Mouse (Mus musculus) heart, adult 18-20 months (tissue): ENCODE data around the gene Hist1h2bb. TPM values are rescaled to one million over a fixed set of nuclear protein-coding genes. Genes with fewer than 3 reads are reported as not detected.
"Not testable (repeated sequence)": the region's sequence is repeated elsewhere in the genome, so short reads cannot be mapped to it uniquely, and the experiment has no call there.

ENCODE experiments used
- DNase-seq, 2 experiments: peaks; one replicate each; pipeline ENCODE4 v3.0.0; 2021 to 2022; ENCODE audit warnings: mixed read lengths in 1 of 2
- microRNA-seq, 2 experiments: library from miRNA; unstranded; fragments of <30 nt; microRNA quantifications; one replicate each; pipeline ENCODE4 v1.2.0; 2022
- total RNA-seq, 2 experiments: library from RNA; stranded (reverse); gene quantifications; 2 replicates each; pipeline ENCODE4 v1.2.3; 2021

Gene Hist1h2bb
- total RNA-seq, 2 experiments from 2014 or later: 7.4 to 8.1 TPM

DNA sequence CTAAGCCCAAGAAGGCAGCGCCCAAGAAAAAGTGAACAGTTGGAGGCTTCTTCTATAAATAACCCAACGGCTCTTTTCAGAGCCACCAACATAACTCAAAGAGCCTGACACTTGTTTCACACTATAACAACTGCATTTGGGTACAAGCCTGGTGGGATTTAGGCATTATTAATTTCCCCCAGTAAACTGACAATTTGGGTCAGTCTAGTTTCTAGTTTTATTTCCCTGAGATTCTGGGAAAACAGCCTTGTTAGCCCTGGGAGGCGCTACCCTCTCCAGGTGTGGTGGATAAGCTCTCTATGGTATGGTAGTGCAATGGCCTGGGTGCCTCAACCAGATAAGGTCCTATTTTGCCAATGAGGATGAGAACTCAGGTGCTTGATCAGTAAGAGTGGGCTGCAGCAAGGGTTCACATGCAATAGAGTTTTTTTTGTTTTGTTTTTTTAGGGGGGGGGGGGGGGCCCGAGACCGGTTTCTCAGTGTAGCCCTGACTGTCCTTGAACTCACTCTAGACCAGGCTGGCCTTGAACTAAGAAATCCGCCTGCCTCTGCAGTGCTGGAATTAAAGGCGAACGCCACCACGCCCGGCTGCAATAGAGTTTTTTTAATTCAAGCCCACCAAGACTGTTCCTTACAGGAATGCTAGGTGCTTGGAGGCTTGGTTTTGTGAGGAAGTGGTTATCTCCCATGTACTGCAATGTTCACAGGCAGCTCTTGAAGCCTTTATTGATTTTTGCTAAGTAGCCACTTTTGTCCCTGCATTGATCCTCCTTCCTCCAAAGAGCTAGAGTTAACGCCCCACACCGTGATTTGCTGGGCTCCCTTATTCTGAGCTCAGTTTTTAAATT, 18.0 kb downstream of the Hist1h2bb start:
- DNase-seq: no peak

DNA sequence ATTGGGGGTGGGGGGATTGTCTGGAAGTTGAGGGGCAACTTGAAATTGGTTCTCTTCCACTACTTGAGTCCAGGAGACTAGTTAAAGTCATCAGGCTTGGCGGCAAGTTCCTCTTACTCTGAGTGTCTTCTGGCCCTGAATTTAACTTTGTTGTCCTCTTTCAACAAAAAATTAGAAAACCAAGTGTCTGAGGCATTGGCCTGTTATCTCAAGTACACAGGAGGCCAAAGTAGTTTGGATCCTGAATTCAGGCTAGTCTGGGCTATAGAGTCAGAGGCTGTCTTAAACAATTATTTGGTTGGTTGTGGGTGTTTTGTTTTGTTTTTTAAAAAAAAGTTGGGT, 18.6 kb downstream of the Hist1h2bb start:
- no peak for DNase-seq

DNA sequence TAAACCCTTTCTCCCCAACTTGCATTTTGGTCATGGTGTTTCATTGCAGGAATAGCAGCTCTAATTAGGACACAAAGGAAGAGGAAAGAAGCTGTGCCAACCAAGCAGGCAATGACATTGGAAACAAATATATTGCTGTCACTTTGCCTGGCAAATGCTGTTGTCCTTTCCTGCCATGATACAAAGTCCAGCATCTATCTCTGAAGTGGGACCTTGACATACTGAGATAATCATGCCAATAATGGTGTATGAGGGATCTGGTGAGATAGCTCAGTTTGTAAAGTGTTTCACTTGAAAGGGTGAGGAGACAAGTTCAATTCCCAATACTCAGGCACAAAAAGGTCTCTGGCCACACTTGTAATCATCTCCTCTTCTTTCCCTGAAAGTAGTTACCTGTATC, 20.2 kb downstream of the Hist1h2bb start:
- no peak for DNase-seq

DNA sequence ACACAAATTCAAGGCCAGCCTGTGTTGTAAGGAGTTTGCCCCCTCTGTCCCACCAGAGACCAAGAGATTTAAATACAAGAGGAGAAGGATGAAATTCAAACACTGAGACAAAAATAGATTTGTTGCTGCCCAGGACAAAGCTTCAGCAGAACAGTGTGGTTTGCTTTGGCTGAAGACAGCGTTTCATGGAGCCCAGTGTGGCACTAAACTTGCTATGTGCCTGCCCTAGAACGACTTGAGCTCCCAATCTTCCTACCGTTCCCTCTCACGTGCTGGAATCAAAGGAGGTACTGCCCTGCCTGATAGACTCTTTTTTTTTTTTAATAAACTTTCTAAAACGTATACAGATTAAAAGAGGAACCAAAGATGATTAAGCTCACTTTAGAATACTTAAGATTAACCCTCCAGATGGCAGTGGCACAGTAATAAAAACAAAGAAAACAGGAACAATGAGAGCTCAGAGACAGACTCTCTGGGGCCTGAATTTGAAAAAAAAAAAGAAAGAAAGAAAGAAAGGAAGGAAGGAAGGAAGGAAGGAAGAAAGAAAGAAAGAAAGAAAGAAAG, 22.4 kb downstream of the Hist1h2bb start:
- DNase-seq: no peak

DNA sequence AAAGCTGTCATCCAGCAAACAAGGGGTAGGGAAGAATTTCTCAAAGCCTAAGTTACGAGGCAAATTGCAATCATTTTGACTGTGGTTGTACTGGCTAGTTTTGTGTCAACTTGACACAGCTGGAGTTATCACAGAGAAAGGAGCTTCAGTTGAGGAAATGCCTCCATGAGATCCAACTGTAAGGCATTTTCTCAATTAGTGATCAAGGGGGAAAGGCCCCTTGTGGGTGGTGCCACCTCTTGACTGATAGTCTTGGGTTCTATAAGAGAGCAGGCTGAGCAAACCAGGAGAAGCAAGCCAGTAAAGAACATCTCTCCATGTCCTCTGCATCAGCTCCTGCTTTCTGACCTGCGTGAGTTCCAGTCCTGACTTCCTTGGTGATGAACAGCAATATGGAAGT, 23.1 kb downstream of the Hist1h2bb start, which contains the start of gene Trim38:
Trim38 (plus strand) TSS at position 301 of the 400 bp plus-strand sequence.
- DNase-seq: not testable (repeated sequence)

DNA sequence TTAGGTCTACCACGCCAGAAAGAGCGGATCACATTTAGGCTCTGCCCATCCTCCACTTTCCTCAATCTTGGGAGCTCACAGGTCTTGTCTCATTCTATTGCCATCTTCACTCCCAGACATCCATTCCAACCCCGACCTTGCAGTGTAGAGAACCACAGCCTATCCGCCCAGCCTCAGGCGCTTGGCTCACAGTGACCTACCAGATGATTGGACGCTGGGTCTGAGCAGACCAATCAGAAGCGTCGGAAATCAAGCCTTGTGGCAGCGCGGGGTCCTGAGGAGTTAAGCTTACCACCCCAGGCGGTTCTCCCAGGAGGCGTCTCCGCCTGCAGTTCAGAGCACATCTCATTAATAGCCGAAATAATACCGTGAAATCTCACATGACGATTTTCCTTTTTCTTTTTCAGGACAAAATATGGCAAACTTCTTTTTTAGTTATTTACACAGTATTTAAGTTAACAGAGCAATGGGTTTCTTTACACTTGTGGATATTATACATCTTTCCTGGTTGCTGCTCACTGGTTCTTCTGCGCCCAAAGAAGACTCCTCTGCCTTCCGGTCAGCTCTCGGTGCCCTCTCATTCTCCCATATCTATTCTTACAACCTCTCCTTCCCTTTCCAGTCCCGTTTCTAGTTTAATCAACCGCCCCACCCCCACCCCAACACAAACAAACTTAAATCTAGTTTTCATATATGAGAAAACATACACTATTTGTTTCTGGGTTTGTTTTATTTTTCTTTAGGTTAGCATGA, 26.2 kb downstream of the Hist1h2bb start:
- peak in 1 of 2 experiments; percentile 33 for DNase-seq

DNA sequence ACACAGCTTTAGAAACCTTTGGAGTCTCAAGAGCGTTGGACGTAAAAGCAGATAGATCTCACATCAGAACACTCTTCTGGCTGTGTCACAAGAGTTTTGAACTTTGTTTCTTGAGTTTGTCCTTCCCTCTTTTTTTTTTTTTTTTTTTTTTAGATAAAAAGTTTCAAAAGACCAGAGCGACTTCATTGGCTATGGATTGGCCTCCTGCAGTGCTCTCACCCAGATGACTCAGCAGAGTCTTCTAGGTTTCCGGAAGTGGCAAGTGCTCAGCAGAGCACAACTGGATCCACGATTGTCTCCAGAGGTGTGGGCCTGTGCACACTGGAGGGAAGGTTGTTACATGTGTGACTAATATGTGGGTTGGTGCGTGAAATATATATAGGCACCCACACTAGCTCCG, 31.8 kb downstream of the Hist1h2bb start:
- DNase-seq: no peak

DNA sequence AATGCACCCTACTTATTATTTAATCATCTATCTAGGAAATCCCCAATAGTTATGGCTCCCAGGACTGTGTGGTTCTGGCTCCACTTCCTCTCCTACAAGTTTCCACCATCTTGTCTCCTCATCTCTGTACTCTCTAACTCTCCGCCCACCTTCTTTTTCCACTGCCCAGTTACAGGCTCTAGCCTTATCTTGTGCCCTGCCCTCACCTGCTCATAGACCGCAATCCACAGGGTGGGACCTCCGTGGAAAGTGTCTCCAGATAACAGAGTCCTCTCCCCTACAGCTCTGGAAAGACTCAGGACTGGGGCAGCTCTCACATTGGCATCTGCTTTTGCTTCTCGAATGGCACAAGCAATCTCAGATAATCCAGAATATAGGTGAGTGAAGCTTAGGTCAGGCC, 32.5 kb downstream of the Hist1h2bb start:
- no peak for DNase-seq

DNA sequence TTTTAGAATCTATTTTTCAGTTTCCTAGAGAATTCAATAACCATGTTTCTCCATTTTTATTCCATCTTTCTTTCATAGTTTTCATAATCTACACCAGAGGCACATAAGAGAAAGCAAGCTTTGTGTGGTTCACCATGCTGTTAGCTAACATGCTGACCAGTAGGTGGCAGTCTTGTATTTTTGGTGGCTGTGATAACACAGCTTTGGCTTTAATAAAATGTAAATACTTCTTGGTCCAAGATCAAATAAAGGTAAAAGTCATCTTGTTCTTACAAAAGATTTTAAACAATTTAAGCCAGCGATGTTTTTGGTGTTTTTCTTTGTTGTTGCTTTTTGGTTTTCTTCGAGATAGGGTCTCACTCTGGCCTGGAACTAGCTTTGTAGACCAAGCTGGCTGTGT, 46.0 kb downstream of the Hist1h2bb start:
- DNase-seq: peak; percentile 22 to 63

Small RNA genes lying within 50 kb of the gene (microRNA-seq; reads per million reads assigned to microRNA genes)
- 0 reads per million in 2 experiments for gene Gm44314
- 0 reads per million in 2 experiments for gene Gm44484

Other genes starting within 250 kb of the Hist1h2bb start
- 100 to 1,000 TPM; 225 to 244 TPM for gene Hist1h4h, start 215.7 kb upstream of the Hist1h2bb start, total RNA-seq
- 10 to 100 TPM in 1 of 2 experiments, 1 to 10 TPM in 1; 6.3 to 16.6 TPM for gene Hist1h2af, start 212.8 kb upstream of the Hist1h2bb start, total RNA-seq
- gene Hist1h3g, start 211.3 kb upstream of the Hist1h2bb start, total RNA-seq: 1 to 10 TPM; 3.1 TPM
- 1 to 10 TPM; 1.1 to 1.5 TPM for gene Hist1h2bh, start 203.3 kb upstream of the Hist1h2bb start, total RNA-seq
- gene Hist1h3f, start 202.7 kb upstream of the Hist1h2bb start, total RNA-seq: 1 to 10 TPM; 4.9 to 6.3 TPM
- 10 to 100 TPM; 24.1 to 27.9 TPM for gene Hist1h4f, start 195.1 kb upstream of the Hist1h2bb start, total RNA-seq
- gene Hist1h1d, start 193.5 kb upstream of the Hist1h2bb start, total RNA-seq: 1 to 10 TPM in 1 of 2 experiments, under 1 TPM in 1; 0.94 to 1.0 TPM
- gene Hist1h3e, start 184.4 kb upstream of the Hist1h2bb start, total RNA-seq: 10 to 100 TPM; 11.6 to 16.2 TPM
- 1 to 10 TPM; 2.9 to 3.0 TPM for gene Hist1h2ae, start 175.5 kb upstream of the Hist1h2bb start, total RNA-seq
- 10 to 100 TPM; 18.2 to 25.6 TPM for gene Hist1h2bg, start 175.3 kb upstream of the Hist1h2bb start, total RNA-seq
- gene Hist1h2bf, start 172.5 kb upstream of the Hist1h2bb start, total RNA-seq: 10 to 100 TPM; 10.2 to 10.9 TPM
- 1 to 10 TPM; 2.0 to 4.1 TPM for gene Hist1h2ad, start 172.4 kb upstream of the Hist1h2bb start, total RNA-seq
- gene Hist1h3d, start 171.0 kb upstream of the Hist1h2bb start, total RNA-seq: 1 to 10 TPM; 2.4 to 2.5 TPM
- 10 to 100 TPM; 51.2 to 52.9 TPM for gene Hist1h4d, start 165.1 kb upstream of the Hist1h2bb start, total RNA-seq
- 10 to 100 TPM in 1 of 2 experiments, 1 to 10 TPM in 1; 8.6 to 10.2 TPM for gene Hist1h2be, start 125.6 kb upstream of the Hist1h2bb start, total RNA-seq
- gene Hist1h1e, start 124.2 kb upstream of the Hist1h2bb start, total RNA-seq: 10 to 100 TPM; 19.6 to 19.7 TPM
- 1 to 10 TPM; 1.2 to 1.3 TPM for gene Hist1h2ac, start 62.8 kb upstream of the Hist1h2bb start, total RNA-seq
- 10 to 100 TPM; 71.2 to 76.1 TPM for gene Hist1h2bc, start 62.5 kb upstream of the Hist1h2bb start, total RNA-seq
- gene Hist1h1t, start 50.9 kb upstream of the Hist1h2bb start, total RNA-seq: not detected
- gene Hist1h4c, start 48.3 kb upstream of the Hist1h2bb start, total RNA-seq: 10 to 100 TPM; 42.5 to 46.8 TPM
- gene Hfe, start 35.9 kb upstream of the Hist1h2bb start, total RNA-seq: 10 to 100 TPM; 60.9 to 64.1 TPM
- 100 to 1,000 TPM; 162 to 175 TPM for gene Hist1h1c, start 7.9 kb upstream of the Hist1h2bb start, total RNA-seq
- 1 to 10 TPM; 2.5 to 3.4 TPM for gene Hist1h3c, start 1.1 kb upstream of the Hist1h2bb start, total RNA-seq
- 1 to 10 TPM; 5.8 to 6.8 TPM for gene Hist1h2ab, start 4.4 kb downstream of the Hist1h2bb start, total RNA-seq
- 10 to 100 TPM in 1 of 2 experiments, 1 to 10 TPM in 1; 8.3 to 10.5 TPM for gene Hist1h3b, start 5.5 kb downstream of the Hist1h2bb start, total RNA-seq
- 10 to 100 TPM in 1 of 2 experiments, 1 to 10 TPM in 1; 9.6 to 10.9 TPM for gene Hist1h4b, start 10.3 kb downstream of the Hist1h2bb start, total RNA-seq
- gene Hist1h4a, start 14.5 kb downstream of the Hist1h2bb start, total RNA-seq: 1 to 10 TPM; 5.4 to 6.4 TPM
- gene Hist1h3a, start 15.7 kb downstream of the Hist1h2bb start, total RNA-seq: 10 to 100 TPM in 1 of 2 experiments, 1 to 10 TPM in 1; 7.5 to 10.7 TPM
- 1 to 10 TPM; 4.3 to 5.4 TPM for gene Hist1h1a, start 16.9 kb downstream of the Hist1h2bb start, total RNA-seq
- under 1 TPM in 1 of 2 experiments, not detected in 1; 0.21 TPM for gene Trim38, start 23.2 kb downstream of the Hist1h2bb start, total RNA-seq
- gene Slc17a2, start 60.3 kb downstream of the Hist1h2bb start, total RNA-seq: not detected
- gene Slc17a3, start 92.7 kb downstream of the Hist1h2bb start, total RNA-seq: not detected
- not detected for gene Slc17a1, start 121.0 kb downstream of the Hist1h2bb start, total RNA-seq
- gene Slc17a4, start 168.3 kb downstream of the Hist1h2bb start, total RNA-seq: not detected
- not detected for gene Hist1h2ba, start 187.4 kb downstream of the Hist1h2bb start, total RNA-seq
- gene Hist1h2aa, start 187.7 kb downstream of the Hist1h2bb start, total RNA-seq: not detected
- gene Scgn, start 244.5 kb downstream of the Hist1h2bb start, total RNA-seq: not detected